Mouse (Mus musculus): ENCODE results near the gene Lrrc3c.

Lrrc3c gene

GRCm38 (mm10) chr11:98597991-98598390 is at the start of gene Lrrc3c:
Gene Lrrc3c (plus strand): TSS chr11:98598291.
- DNase-seq (ENCODE audit: low read depth) = no peak

GRCm38 (mm10) chr11:98549363-98549762 is 48.7 kb upstream of the Lrrc3c start:
- no peak for DNase-seq (ENCODE audit: low read depth)

DNA sequence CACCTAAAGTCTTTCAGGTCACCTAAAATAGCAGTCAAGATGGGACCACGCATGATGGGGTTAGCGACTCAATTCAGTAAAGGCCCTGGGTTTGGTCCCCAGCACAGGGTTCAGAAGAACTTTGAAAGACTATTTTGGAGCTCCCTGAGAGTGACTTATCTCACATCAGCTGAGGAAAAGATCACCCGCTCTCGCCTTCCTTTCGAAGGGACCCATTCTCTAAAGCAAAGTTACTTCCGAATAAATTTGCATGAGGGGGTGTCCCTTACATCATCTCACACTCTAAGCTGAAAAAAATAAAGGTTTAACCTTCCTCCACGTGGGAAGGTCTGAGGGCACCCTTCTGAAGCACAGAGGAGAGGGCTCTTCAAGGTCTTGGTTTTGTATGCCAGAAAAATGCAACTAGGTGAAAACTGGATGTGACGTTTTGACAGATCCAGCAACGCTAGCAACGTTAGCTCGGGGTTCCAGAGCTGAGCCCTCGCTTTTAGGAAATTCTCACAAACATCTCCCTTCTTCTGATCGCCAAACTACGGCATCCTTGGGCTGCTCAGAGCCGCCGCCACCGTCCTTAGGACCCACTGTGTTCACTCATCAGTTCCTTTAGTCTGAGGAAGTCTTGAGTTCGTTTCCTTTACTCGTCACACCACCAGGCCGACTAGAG is 47.6 kb upstream of the Lrrc3c start:
- DNase-seq (ENCODE audit: low read depth) = no peak

GRCm38 (mm10) chr11:98550975-98551828 is 46.9 kb upstream of the Lrrc3c start, which contains the start of gene Zpbp2:
Gene Zpbp2 (plus strand): TSS chr11:98551097.
- DNase-seq (ENCODE audit: low read depth) = peak; percentile 84

DNA sequence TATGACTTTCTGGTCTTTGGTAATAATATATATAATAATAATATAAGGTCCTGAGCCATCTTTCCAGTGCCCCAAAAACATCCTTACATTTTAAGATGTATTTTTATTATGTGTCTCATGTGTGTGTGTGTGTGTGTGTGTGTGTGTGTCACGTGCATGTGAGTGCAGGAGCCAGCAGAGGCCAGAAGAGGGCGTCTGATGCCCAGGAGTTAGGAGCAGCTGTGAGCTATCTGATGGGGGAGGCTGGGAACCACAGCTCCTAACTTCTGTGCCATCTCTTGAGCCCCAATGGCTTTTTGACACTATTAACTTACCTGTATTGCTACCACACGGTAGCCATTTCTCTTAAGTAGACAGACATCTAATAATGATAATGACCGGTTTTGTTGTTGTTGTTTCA is 44.1 kb upstream of the Lrrc3c start:
- no peak for DNase-seq (ENCODE audit: low read depth)

- no peak for DNase-seq (ENCODE audit: low read depth)
Measured at GRCm38 (mm10) chr11:98555124-98555700, 42.9 kb upstream of the Lrrc3c start.

DNA sequence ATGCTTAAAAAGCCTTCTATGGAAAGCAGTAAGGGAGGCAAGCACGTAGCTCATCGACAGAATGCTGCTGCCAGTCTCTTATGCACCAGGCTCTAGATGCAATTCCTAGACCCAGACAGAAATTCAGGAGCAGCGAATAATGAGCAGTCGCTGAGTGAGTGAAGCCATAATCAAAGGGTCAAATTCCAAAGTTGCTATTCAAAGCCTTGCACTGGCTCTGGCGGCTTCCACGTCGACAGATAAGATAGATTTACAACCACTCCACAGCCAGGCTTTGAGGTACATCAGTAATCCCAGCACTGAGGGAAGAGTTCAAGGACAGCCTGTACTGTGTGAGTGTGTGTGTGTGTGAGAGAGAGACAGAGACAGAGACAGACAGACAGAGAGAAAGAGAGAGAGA is 37.1 kb upstream of the Lrrc3c start:
- no peak for DNase-seq (ENCODE audit: low read depth)

DNA sequence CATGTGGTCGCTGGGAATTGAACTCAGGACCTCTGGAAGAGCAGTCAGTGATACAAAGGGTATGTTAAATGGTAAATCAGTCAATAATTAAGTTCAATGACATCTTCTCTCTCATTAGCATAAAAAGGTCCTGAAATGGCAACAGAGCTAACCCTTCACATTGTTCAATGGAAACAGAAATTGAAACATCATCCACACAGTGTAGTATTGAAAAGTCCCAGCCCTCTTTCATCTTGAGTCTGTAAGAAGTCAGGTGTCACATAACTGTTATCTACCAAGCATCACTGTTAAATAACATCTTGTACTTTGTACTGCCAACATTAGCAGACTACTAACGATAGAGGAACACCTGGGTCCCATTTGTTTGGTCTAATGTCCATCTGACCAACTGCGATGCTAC is 35.1 kb upstream of the Lrrc3c start:
- DNase-seq (ENCODE audit: low read depth) = no peak

GRCm38 (mm10) chr11:98563921-98564414 is 34.1 kb upstream of the Lrrc3c start:
- no peak for DNase-seq (ENCODE audit: low read depth)

DNA sequence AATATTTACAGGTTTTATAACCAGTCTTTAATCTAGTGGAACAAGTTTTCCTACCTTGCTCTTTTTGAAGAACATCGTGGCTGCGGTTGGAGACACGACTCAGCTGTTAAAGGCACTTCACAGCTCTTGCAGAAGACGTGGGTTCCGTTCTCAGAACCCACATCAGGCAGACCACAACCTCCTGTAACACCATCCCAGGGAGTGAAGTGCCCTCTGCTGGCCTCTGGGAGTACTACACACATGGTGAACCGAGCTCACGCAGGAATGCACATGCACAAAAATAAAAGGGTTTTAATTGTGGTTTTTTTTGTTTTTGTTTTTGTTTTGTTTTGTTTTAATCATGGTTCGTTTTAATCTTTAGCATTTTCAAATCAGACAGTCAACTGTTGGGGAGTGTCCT is 29.8 kb upstream of the Lrrc3c start:
- no peak for DNase-seq (ENCODE audit: low read depth)

DNA sequence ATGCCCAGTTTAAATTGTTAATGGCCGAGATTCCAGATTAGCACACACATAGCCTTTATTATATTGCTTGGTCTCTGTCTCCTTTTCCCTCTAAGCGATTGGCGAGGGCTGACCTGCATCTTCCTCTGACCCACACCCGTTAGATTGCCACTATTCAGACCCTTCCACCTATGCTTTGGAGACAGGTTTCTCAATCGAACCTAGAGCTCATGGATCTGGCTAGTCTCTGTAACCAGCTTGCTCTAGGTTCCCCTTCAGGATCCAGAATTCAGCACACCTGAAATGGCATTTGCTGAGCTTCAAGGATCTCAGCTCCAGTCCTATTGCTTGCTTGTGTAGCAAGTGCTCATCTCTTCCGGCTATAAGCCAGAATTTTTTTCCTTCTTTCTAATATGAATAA is 28.6 kb upstream of the Lrrc3c start:
- no peak for DNase-seq (ENCODE audit: low read depth)

DNA sequence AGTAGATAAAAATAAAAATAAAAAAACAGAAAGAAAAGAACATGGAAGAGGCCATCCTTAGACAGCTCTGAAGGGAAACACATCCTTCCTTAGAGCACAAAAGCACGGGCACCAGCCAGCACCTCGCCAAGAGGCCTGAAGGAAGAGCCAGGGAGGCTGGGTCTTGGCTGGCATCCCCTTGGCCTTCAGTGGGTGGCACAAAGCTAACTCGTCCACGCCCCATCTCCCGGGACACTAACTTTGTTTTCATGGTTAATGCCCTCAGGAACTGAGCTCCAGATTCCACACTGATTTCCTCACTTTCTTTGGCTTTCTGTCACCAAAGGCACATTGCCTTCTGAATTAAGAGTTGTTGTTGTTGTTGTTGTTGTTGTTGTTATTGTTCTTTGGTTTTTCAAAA is 20.3 kb upstream of the Lrrc3c start:
- no peak for DNase-seq (ENCODE audit: low read depth)

- DNase-seq (ENCODE audit: low read depth) = peak; percentile 68
Measured at GRCm38 (mm10) chr11:98580301-98581121, 17.6 kb upstream of the Lrrc3c start.

GRCm38 (mm10) chr11:98581286-98582029 is 16.6 kb upstream of the Lrrc3c start:
- peak; percentile 57 for DNase-seq (ENCODE audit: low read depth)

- no peak for DNase-seq (ENCODE audit: low read depth)
Measured at GRCm38 (mm10) chr11:98582030-98582388, 16.1 kb upstream of the Lrrc3c start.

GRCm38 (mm10) chr11:98582551-98583264 is 15.4 kb upstream of the Lrrc3c start:
- peak; percentile 53 for DNase-seq (ENCODE audit: low read depth)

DNA sequence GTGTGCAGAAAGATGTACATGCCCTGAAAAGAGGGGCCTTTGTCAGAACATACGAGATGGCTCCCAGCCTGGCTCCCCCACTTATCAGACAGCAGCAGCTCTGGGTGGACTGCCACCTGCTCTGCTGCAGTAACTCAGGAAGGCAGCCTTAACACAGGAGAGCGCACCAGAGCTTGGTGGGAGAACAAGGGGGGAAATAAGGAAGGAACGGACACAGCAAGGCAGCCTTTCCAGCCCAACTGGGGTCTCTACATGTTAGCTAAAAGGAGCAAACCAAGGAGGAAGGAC is 14.9 kb upstream of the Lrrc3c start:
- DNase-seq (ENCODE audit: low read depth) = peak; percentile 69

DNA sequence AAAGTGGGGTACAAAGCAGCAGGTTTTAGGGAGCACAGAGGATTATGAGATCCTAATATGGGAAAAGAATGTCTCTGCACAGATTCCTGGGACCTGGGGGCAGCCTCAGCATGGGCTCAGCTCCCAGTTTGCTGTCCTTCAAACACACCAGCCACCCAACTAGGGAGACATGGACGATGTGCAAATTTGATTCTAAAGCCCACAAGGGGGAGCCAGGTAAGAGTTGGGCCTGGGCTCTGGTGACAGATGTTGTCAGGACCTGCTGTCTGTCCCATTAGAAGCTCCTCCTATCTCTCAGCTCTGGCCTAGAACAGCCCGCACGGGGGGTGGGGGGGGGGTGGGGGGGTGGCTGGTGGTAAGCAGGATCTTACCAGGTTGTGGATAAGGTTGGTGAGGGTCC is 14.5 kb upstream of the Lrrc3c start:
- DNase-seq (ENCODE audit: low read depth) = peak; percentile 62

DNA sequence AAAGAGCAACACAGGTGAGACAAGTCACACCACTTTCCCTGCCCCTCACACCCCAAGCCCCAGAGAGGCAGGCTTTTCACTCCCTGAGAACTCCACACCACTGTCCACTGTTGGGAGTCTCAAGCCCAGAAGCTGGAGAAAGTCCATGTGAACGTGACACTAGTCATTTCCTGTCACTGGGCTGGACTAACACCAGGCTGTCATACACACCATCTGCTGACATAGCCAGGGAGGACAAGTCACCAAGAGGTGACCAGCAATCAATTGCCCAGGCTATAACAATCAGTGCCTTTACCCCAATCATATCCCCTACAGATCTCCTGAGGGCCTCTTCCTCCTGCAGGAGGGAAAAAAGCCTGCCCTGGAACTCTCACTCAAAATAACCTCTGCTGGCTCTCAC is 13.9 kb upstream of the Lrrc3c start:
- DNase-seq (ENCODE audit: low read depth) = no peak

DNA sequence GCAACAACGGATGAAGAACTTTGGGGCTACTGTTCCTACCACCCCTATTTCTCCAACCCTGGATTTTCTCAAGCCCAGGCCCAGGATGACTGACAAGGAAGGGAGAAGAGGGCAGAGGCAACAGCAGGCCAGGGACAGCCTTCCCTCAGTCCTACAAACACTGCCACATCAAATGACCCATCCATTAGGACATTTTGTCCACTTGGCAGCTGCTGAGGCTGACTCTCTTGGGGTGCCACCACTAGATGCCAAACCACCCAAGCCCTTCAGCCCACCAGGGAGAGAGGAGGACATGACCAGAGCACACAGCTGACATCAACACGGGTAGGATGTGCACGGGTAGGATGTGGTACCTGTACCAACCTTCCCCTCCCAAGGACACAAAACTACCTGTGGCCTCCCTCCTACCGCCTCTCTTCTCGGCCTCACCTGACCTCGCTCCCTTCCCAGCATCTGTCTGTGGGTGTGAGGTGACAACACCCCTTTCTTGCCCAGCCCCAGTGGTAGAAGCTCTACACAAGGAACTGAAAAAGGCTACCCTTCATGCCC is 13.4 kb upstream of the Lrrc3c start:
- DNase-seq (ENCODE audit: low read depth) = no peak
